13 mouse cellular contexts compared by ENCODE assay signal in genomic region chr16:32764961-32765360, GRCm38 (mm10). TPM values are rescaled to one million over a fixed set of nuclear protein-coding genes. Genes with fewer than 3 reads are reported as not detected.
"Had no signal": no experiment of that assay in that cellular context is flagged by ENCODE, and none has a peak within 500 bp of the region (broad histone marks: within the 10 kb centered on the region; RNA-seq: fewer than 3 reads in every experiment).

No protein-coding gene starts in this region.

- DNase-seq: retina, postnatal 1 day; right cerebral cortex, adult 18-20 months; right cerebral cortex, postnatal 14 days; right cerebral cortex, postnatal 25 days; right cerebral cortex, postnatal 4 days; spleen, adult 18-20 months; thymus, adult 18-20 months; thymus, adult 2 months; thymus, postnatal 14 days; thymus, postnatal 25 days; thymus, postnatal 36 days; thymus, postnatal 4 days had no signal

RNA-seq across cellular contexts. Expression of gene Smbd1, which starts 45.3 kb away (rescaled TPM):
- total RNA-seq: neutrophil, adult 5-6 weeks had no signal
